Mouse (Mus musculus) left cerebral cortex, adult 2 months (tissue): ENCODE data around the gene P4ha1. TPM values are rescaled to one million over a fixed set of nuclear protein-coding genes. Genes with fewer than 3 reads are reported as not detected.
"Not testable (repeated sequence)": the region's sequence is repeated elsewhere in the genome, so short reads cannot be mapped to it uniquely, and the experiment has no call there.

Source experiments
- DNase-seq, 2 experiments: peaks; one replicate each; pipeline ENCODE4 v3.0.0; 2021 to 2022; ENCODE audit warnings: low spot score in 2 of 2, mixed read lengths in 1 of 2; ENCODE audit errors: extremely low spot score in 1 of 2
- H3K27ac ChIP-seq: fragments of 200-600 bp; 2 replicates; pipeline ENCODE4 v1.8.1; 2022
- H3K4me3 ChIP-seq: fragments of 200-600 bp; 2 replicates; pipeline ENCODE4 v1.8.1; 2022
- CTCF ChIP-seq: fragments of 200-600 bp; IDR thresholded peaks from 2 replicates; pipeline ENCODE4 v1.8.1; 2022; ENCODE audit warnings: antibody characterized with exemption, mild to moderate bottlenecking, moderate library complexity
- intact Hi-C: fragments of 180-260 bp; cut with DNase I; formaldehyde crosslinking; loops from one replicate; pipeline ENCODE4 v1.15.1; 2025
- total RNA-seq, 2 experiments: library from RNA; stranded (reverse); gene quantifications; 2 replicates each; pipeline ENCODE4 v1.2.3; 2021

P4ha1 gene
- total RNA-seq, 2 experiments from 2014 or later: 37.6 to 49.7 TPM

- Histone ChIP-seq H3K27ac (no peak overlapping the region), H3K4me3 (no peak overlapping the region)
- TF ChIP-seq CTCF: peak; percentile 93
- intact Hi-C loops: loop anchor here (1.0 to 5.0 kb wide), 4 partner anchors 72 to 480 kb away; partner anchors contain the start of genes Sept10, Sh3rf3 and Sowahc
- peak; percentile 85 to 86 for DNase-seq
These were observed 30.5 kb upstream of the P4ha1 start for GRCm38 (mm10) chr10:59292558-59292957.

GRCm38 (mm10) chr10:59295241-59295811 is 27.8 kb upstream of the P4ha1 start:
- intact Hi-C loops: no loop called here
- TF ChIP-seq CTCF: peak; percentile 54

GRCm38 (mm10) chr10:59296261-59296660 is 26.8 kb upstream of the P4ha1 start:
- peak; percentile 66 to 77 for DNase-seq
- Histone ChIP-seq H3K4me3 (no peak overlapping the region), H3K27ac (no peak overlapping the region)
- intact Hi-C loops: loop anchor here (1.0 to 2.0 kb wide), 2 partner anchors 63 to 569 kb away; no protein-coding TSS in a partner anchor
- peak; percentile 91 for TF ChIP-seq CTCF

More at GRCm38 (mm10) chr10:59295241-59295811, 27.8 kb upstream of the P4ha1 start:
- Histone ChIP-seq H3K4me3 (no peak overlapping the region), H3K27ac (no peak overlapping the region)
- peak; percentile 56 to 59 for DNase-seq

GRCm38 (mm10) chr10:59302671-59303070 is 20.4 kb upstream of the P4ha1 start:
- DNase-seq, H3K4me3 ChIP-seq, H3K27ac ChIP-seq, intact Hi-C loops: not testable (repeated sequence)

GRCm38 (mm10) chr10:59308993-59309715 is 13.9 kb upstream of the P4ha1 start:
- Histone ChIP-seq H3K27ac (no peak overlapping the region), H3K4me3 (no peak overlapping the region)
- peak; percentile 80 for TF ChIP-seq CTCF
- intact Hi-C loops: loop anchor here (2.0 kb wide), 1 partner anchor 50 kb away; no protein-coding TSS in a partner anchor
- DNase-seq: peak in 1 of 2 experiments; percentile 44

GRCm38 (mm10) chr10:59310124-59310523 is 13.0 kb upstream of the P4ha1 start:
- TF ChIP-seq CTCF: no peak
- Histone ChIP-seq H3K4me3 (no peak overlapping the region), H3K27ac (no peak overlapping the region)
- intact Hi-C loops: loop anchor here (5.0 kb wide), 1 partner anchor 557 kb away; no protein-coding TSS in a partner anchor
- no peak for DNase-seq

GRCm38 (mm10) chr10:59310691-59311457 is 12.2 kb upstream of the P4ha1 start:
- TF ChIP-seq CTCF: no peak
- intact Hi-C loops: loop anchor here (5.0 kb wide), 1 partner anchor 556 kb away; no protein-coding TSS in a partner anchor
- no peak overlapping the region for H3K4me3 ChIP-seq
- DNase-seq: no peak
- no peak overlapping the region for H3K27ac ChIP-seq

GRCm38 (mm10) chr10:59311881-59312280 is 11.2 kb upstream of the P4ha1 start:
- intact Hi-C loops: loop anchor here (5.0 kb wide), 1 partner anchor 555 kb away; no protein-coding TSS in a partner anchor
- no peak overlapping the region for H3K27ac ChIP-seq
- no peak for DNase-seq
- H3K4me3 ChIP-seq: no peak overlapping the region
- TF ChIP-seq CTCF: no peak

- H3K27ac ChIP-seq: no peak overlapping the region
- intact Hi-C loops: no loop called here
- no peak for TF ChIP-seq CTCF
- DNase-seq: no peak
- H3K4me3 ChIP-seq: no peak overlapping the region
These were observed 2.0 kb upstream of the P4ha1 start for GRCm38 (mm10) chr10:59321112-59321511.

- Histone ChIP-seq H3K27ac (peak overlapping the region; percentile 90), H3K4me3 (no peak overlapping the region)
- intact Hi-C loops: no loop called here
- no peak for DNase-seq
- TF ChIP-seq CTCF: no peak
These were observed 825 bp upstream of the P4ha1 start for GRCm38 (mm10) chr10:59322271-59322670.

- Histone ChIP-seq H3K27ac (peak overlapping the region; percentile 99), H3K4me3 (peak overlapping the region; percentile 90)
- intact Hi-C loops: loop anchor here (1.0 kb wide), 1 partner anchor 11 kb away; no protein-coding TSS in a partner anchor
- TF ChIP-seq CTCF: no peak
- peak in 1 of 2 experiments; percentile 65 for DNase-seq
These were observed 529 bp downstream of the P4ha1 start for GRCm38 (mm10) chr10:59323488-59324161.
